Mouse (Mus musculus) liver, embryonic 14.5 days (tissue): ENCODE measurements around the gene Ankrd39. TPM values are rescaled to one million over a fixed set of nuclear protein-coding genes. Genes with fewer than 3 reads are reported as not detected.

Experiments used
- ATAC-seq: fragments of 200-750 bp; cut with Nextera tagmentation; 2 replicates; pipeline ENCODE4 v1.8.0; 2017; ENCODE audit warnings: moderate number of reproducible peaks, mild to moderate bottlenecking, moderate library complexity; ENCODE audit not compliant: insufficient read depth
- DNase-seq, 3 experiments: peaks; one replicate each; pipeline ENCODE4 v3.0.0-alpha.2; 2012 to 2013; ENCODE audit warnings: low read depth in 3 of 3, low spot score in 3 of 3
- H3K27ac ChIP-seq: fragments of 300-500 bp; sonication (generic); 2 replicates; pipeline ENCODE4 v1.5.1; 2014; ENCODE audit warnings: moderate library complexity, mild to moderate bottlenecking, control low read depth, inconsistent platforms
- H3K27me3 ChIP-seq: fragments of 300-500 bp; sonication (generic); 2 replicates; pipeline ENCODE4 v1.6.1; 2014; ENCODE audit warnings: mild to moderate bottlenecking, low read length, moderate library complexity; ENCODE audit not compliant: control insufficient read depth, insufficient read depth
- H3K36me3 ChIP-seq: fragments of 300-500 bp; sonication (generic); replicated peaks from 2 replicates; pipeline ENCODE4 v1.6.1; 2014; ENCODE audit warnings: low read depth; ENCODE audit not compliant: control insufficient read depth, insufficient read depth
- H3K4me1 ChIP-seq, 2 experiments: fragments of 200-500 bp in 1 of 2; fragments of 300-500 bp in 1 of 2; sonication (generic) in 1 of 2; replicated peaks; 2 replicates each; pipeline ENCODE4 v1.6.1; 2012 to 2014; ENCODE audit warnings: antibody characterized with exemption in 1 of 2, inconsistent platforms in 1 of 2, low read length in 1 of 2; ENCODE audit not compliant: control insufficient read depth in 2 of 2, insufficient read depth in 2 of 2
- H3K4me2 ChIP-seq: fragments of 300-500 bp; sonication (generic); 2 replicates; pipeline ENCODE4 v1.6.1; 2014; ENCODE audit warnings: low read depth, mild to moderate bottlenecking, control low read depth, moderate library complexity
- H3K4me3 ChIP-seq, 2 experiments: fragments of 200-500 bp in 1 of 2; fragments of 300-500 bp in 1 of 2; sonication (generic) in 1 of 2; 2 replicates each; pipeline ENCODE4 v1.5.1; 2012 to 2014; ENCODE audit warnings: low read depth in 2 of 2, low read length in 2 of 2, mild to moderate bottlenecking in 2 of 2, control low read depth in 1 of 2, inconsistent platforms in 1 of 2, moderate library complexity in 1 of 2; ENCODE audit not compliant: insufficient read depth in 1 of 2
- H3K9ac ChIP-seq: fragments of 300-500 bp; sonication (generic); replicated peaks from 2 replicates; pipeline ENCODE4 v1.6.1; 2014; ENCODE audit warnings: mild to moderate bottlenecking, control low read depth, moderate library complexity
- H3K9me3 ChIP-seq: fragments of 300-500 bp; sonication (generic); 2 replicates; pipeline ENCODE4 v1.6.1; 2016; ENCODE audit warnings: low read length, mixed read lengths; ENCODE audit not compliant: control insufficient read depth
- CTCF ChIP-seq: IDR thresholded peaks from 2 replicates; pipeline ENCODE4 v1.5.1; 2016; ENCODE audit warnings: antibody characterized with exemption, low read depth, control low read depth
- EP300 ChIP-seq: IDR thresholded peaks from 2 replicates; pipeline ENCODE4 v1.6.1; 2016; ENCODE audit warnings: antibody characterized with exemption, low read depth
- WGBS: fragments of 180-500 bp; shearing (Covaris S2); extraction: QIAGEN DNeasy Blood & Tissue Kit; methylation state at CpG from one replicate; pipeline ENCODE4 v1.1.7; 2014; ENCODE audit not compliant: insufficient replicate concordance; 5-methylcytosine and 5-hydroxymethylcytosine counted together
- polyA plus RNA-seq, 2 experiments: library from polyadenylated mRNA; depleted of rRNA in 1 of 2; stranded (reverse) in 1 of 2; unstranded in 1 of 2; fragments of >200 nt; fragmentation: Nextera tagmentation in 1 of 2; extraction: Ambion mirVana in 1 of 2; gene quantifications; 2 replicates each; pipeline versions ENCODE4 v1.2.1 to v1.2.3; 2012 to 2014

Gene Ankrd39
- polyA plus RNA-seq, 2 experiments = 3.5 to 5.1 TPM

DNA sequence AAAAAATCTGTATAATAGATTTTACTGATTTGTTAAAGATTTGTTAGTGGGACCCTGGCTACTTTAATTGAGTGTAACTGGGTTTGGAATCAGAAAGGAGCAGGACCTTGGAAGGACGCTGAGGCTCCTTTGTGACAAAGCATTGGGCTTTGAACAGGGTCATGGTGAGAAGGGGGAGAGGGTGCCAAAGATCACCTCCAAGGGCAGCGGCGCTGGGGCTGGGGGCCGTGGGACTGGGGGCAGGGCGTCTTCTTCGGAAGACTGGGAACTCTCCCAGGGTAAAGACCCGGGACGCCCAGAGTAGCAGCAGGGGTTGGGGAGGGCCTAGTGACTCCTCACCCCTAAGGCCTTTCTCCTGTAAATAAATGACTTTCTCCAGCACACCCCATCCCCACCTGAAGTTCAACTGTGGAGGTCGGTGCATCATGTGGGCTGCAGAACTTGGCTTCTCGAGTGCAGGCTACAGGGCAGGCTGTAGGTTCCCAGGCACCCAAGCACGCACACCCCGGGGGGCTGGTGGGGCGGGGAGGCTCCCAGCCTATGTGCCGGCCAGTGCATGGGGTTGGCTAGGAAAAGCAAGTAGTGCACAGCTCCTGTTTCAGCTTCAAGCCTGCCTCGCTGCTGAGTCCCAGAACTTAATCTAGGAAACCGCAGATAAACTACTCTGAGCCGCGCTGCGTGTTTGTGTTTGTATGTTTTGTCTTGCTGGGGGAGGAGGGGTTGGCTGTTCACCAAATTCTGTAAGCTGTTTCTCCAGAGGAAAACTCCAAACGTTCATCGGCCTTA lies 20.8 kb upstream of the Ankrd39 start:
- Histone ChIP-seq H3K9me3 (no peaks in the 10 kb centered on the region), H3K27me3 (no peaks in the 10 kb centered on the region), H3K36me3 (no peaks in the 10 kb centered on the region), H3K27ac (no peak overlapping the region), H3K4me3 (no peak overlapping the region), H3K9ac (no peak overlapping the region), H3K4me2 (no peak overlapping the region), H3K4me1 (peaks cover 0 to 3% of the 10 kb centered on the region in 2 experiments; a peak in 2 of 4 replicates)
- no peak for DNase-seq
- ATAC-seq = no peak
- no peak for TF ChIP-seq EP300
- TF ChIP-seq CTCF = no peak
- WGBS = 56% methylated on average over 21 of the region's 21 CpGs

DNA sequence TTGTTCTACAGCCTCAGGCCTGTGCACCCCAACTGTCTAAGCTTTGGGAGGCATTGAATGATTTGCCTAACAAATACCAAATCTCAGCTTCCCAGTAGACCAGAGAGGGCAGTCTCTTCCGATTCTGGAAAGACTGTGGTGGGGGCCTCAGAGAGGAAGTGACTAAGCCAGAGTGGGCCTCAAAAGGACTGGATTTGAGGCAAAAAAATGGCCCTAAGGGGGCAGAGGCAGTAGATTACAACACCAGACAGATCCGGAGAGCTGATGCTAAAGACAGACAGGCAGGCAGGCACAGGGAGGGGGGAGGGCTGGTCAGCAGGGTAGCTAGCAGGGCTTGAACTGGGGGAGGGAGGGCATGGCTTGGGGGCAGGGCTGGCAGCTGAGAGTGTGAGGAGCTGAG lies 19.2 kb upstream of the Ankrd39 start:
- H3K27ac ChIP-seq = no peak overlapping the region
- no peak overlapping the region for H3K4me3 ChIP-seq
- no peak overlapping the region for H3K4me2 ChIP-seq
- ATAC-seq (no peak), DNase-seq (no peak)
- H3K27me3 ChIP-seq = peaks cover under 1% of the 10 kb centered on the region; the same call in 1 of the 2 replicates
- no peaks in the 10 kb centered on the region for H3K36me3 ChIP-seq
- WGBS = 2% methylated on average over 2 of the region's 2 CpGs
- H3K9me3 ChIP-seq = no peaks in the 10 kb centered on the region
- TF ChIP-seq CTCF = no peak
- no peak for TF ChIP-seq EP300
- H3K4me1 ChIP-seq = peaks cover 0 to 10% of the 10 kb centered on the region in 2 experiments; a peak in 2 of 4 replicates
- no peak overlapping the region for H3K9ac ChIP-seq

- peaks cover 0 to 10% of the 10 kb centered on the region in 2 experiments; a peak in 2 of 4 replicates for H3K4me1 ChIP-seq
- no peak for ATAC-seq
- H3K4me2 ChIP-seq = no peak overlapping the region
- whole genome bisulfite sequencing = 41% methylated on average over 6 of the region's 6 CpGs
- peaks cover 21% of the 10 kb centered on the region for H3K27me3 ChIP-seq
- H3K4me3 ChIP-seq = no peak overlapping the region
- no peak for DNase-seq
- H3K27ac ChIP-seq = no peak overlapping the region
- TF ChIP-seq EP300 (no peak), CTCF (no peak)
- H3K9me3 ChIP-seq = no peaks in the 10 kb centered on the region
- H3K9ac ChIP-seq = no peak overlapping the region
- no peaks in the 10 kb centered on the region for H3K36me3 ChIP-seq
These were observed 16.9 kb upstream of the Ankrd39 start for GRCm38 (mm10) chr1:36564101-36564500.

DNA sequence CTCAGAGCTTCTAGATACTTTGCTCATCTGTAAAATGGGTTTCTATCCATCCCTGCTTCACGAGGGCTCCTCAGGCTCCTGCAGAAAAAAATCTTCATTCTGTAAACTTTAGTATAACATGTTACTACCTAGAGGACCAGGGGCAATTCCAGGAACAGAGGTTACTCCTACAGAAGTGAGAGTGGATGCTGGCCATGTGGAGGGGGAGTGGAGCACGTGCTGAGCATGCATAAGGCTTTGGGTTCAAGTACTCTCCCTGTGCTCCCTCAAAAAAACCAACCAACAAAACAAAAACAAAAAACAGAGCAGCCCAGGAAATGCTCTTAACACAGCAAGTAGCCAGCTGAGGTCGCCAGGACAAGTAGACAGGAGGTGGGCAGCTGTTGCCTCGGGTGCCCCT lies 16.4 kb upstream of the Ankrd39 start:
- H3K9me3 ChIP-seq = no peaks in the 10 kb centered on the region
- H3K27me3 ChIP-seq = peaks cover 26% of the 10 kb centered on the region
- no peak overlapping the region for H3K9ac ChIP-seq
- peaks cover 0 to 10% of the 10 kb centered on the region in 2 experiments; a peak in 2 of 4 replicates for H3K4me1 ChIP-seq
- WGBS = 29% methylated on average over 4 of the region's 4 CpGs
- no peak overlapping the region for H3K27ac ChIP-seq
- DNase-seq = no peak
- H3K4me3 ChIP-seq = no peak overlapping the region
- H3K36me3 ChIP-seq = no peaks in the 10 kb centered on the region
- TF ChIP-seq CTCF (no peak), EP300 (no peak)
- H3K4me2 ChIP-seq = no peak overlapping the region
- no peak for ATAC-seq

DNA sequence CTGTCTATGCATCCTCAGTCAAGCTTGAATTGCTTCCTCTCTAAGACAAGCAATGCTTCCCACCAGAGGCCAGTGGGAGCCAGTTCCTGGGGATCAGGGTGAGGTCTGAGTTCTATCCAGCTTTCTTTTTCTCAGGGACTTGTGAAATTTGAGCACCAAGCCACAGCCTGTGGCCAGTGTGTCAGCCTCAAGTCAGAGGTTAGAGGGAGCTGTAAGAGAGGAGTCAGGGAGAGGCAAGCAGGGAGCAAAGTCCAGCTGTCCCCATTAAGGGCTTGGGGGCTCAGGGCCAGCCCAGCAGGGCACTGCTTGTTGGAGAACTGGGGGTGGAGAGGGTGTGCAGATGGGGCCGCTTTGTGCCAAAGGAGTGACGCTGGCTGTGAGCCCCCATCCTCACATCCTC lies 16.0 kb upstream of the Ankrd39 start:
- H3K36me3 ChIP-seq = no peaks in the 10 kb centered on the region
- no peak overlapping the region for H3K4me2 ChIP-seq
- no peak for DNase-seq
- 70% methylated on average over 2 of the region's 2 CpGs for WGBS
- no peak overlapping the region for H3K9ac ChIP-seq
- peaks cover 30% of the 10 kb centered on the region for H3K27me3 ChIP-seq
- no peak overlapping the region for H3K27ac ChIP-seq
- TF ChIP-seq EP300 (no peak), CTCF (no peak)
- H3K4me3 ChIP-seq = no peak overlapping the region
- H3K4me1 ChIP-seq = peaks cover 0 to 10% of the 10 kb centered on the region in 2 experiments; a peak in 2 of 4 replicates
- no peaks in the 10 kb centered on the region for H3K9me3 ChIP-seq
- ATAC-seq = no peak
